Mouse (Mus musculus) ES-E14 (cell line): ENCODE measurements at regions not wholly inside any gene's neighbourhood (a gene's known extent, or its start where the extent isn't known, plus 50 kb on each side); places are given as distances from the start of the nearest gene placed in this dataset.

Experiments used
- CHD2 ChIP-seq: IDR thresholded peaks from 2 replicates; pipeline ENCODE4 v1.6.1; 2014; ENCODE audit warnings: mild to moderate bottlenecking, low read depth, low read length, inconsistent platforms
- HCFC1 ChIP-seq: IDR thresholded peaks from 2 replicates; pipeline ENCODE4 v1.6.1; 2012; ENCODE audit warnings: low read length, inconsistent platforms, borderline replicate concordance; ENCODE audit not compliant: insufficient read depth
- MAFK ChIP-seq: IDR thresholded peaks from 2 replicates; pipeline ENCODE4 v1.6.1; 2014; ENCODE audit warnings: mild to moderate bottlenecking, low read depth, low read length, inconsistent platforms; ENCODE audit not compliant: insufficient read depth
- ZC3H11A ChIP-seq: IDR thresholded peaks from 2 replicates; pipeline ENCODE4 v1.6.1; 2012; ENCODE audit warnings: low read depth, mild to moderate bottlenecking, inconsistent platforms, low read length, borderline replicate concordance

DNA sequence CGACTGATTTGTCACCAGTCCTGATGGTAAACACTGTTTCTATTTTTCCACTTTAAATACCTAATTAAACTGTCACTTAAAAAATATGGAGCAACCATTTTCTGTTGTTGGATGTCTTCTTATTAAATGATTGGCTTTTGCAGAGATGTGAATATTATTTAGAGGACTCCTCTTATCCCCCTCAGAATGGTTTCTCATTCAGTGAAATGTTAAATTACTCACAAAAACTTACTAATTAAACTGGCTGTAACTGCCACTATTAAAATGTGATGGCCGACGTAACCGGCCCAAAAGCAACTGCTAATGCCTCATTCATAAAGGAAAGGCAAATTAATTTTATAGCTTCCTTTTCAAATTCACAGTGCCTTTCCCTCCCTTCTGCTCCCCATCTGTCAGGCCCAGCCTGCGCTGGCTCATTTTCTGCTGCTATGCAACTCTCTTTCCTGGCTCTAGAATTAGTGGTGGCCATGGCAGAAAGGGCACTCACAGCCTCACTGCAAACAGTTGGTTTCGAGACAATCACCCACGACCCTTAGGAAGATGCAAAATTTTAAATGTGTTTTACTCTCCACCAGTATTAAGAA lies 111.2 kb upstream of the Htr2a start:
- TF ChIP-seq ZC3H11A: no peak
- no peak for TF ChIP-seq HCFC1
- TF ChIP-seq MAFK: no peak
- TF ChIP-seq CHD2: no peak
